Mouse (Mus musculus): ENCODE results near the gene Myh6.

Myh6 gene

GRCm38 (mm10) chr14:54897445-54897844, 69.3 kb downstream of the Myh6 start:
- in situ Hi-C loops (cut with MboI; ENCODE audit: low sequenced_read_pairs): no loop called here

GRCm38 (mm10) chr14:54894296-54895151, 72.2 kb downstream of the Myh6 start:
- in situ Hi-C loops (cut with MboI; ENCODE audit: low sequenced_read_pairs): no loop called here

GRCm38 (mm10) chr14:54893651-54894181, 73.0 kb downstream of the Myh6 start:
- in situ Hi-C loops (cut with MboI; ENCODE audit: low sequenced_read_pairs): no loop called here

GRCm38 (mm10) chr14:54892200-54892599, 74.5 kb downstream of the Myh6 start, which contains the start of gene Pabpn1:
TSS of gene Pabpn1 (plus strand) at chr14:54892500.
- in situ Hi-C loops (cut with MboI; ENCODE audit: low sequenced_read_pairs): no loop called here
